Mouse (Mus musculus): Measurements from ENCODE around the gene Il11. TPM values are rescaled to one million over a fixed set of nuclear protein-coding genes. Genes with fewer than 3 reads are reported as not detected.

Gene Il11
- polyA plus RNA-seq, 1 experiment from 2014 or later = 0.36 TPM

GRCm38 (mm10) chr7:4782130-4782529, 529 bp downstream of the Il11 start:
- H3K9ac ChIP-seq (replicated peaks) = no peak overlapping the region
- WGBS = 58% methylated on average over 3 of the region's 3 CpGs
- no peaks in the 10 kb centered on the region for H3K36me3 ChIP-seq
- no peak for ATAC-seq (ENCODE audit: low FRiP score, low read depth)
- peaks cover 19% of the 10 kb centered on the region for H3K4me1 ChIP-seq
- no peak overlapping the region for H3K27ac ChIP-seq (replicated peaks)
- no peak overlapping the region for H3K4me3 ChIP-seq
- H3K9me3 ChIP-seq = no peaks in the 10 kb centered on the region
- peaks cover 46% of the 10 kb centered on the region for H3K27me3 ChIP-seq
- H3K4me2 ChIP-seq (replicated peaks) = no peak overlapping the region

GRCm38 (mm10) chr7:4779921-4780320, 2.7 kb downstream of the Il11 start:
- no peaks in the 10 kb centered on the region for H3K9me3 ChIP-seq
- no peak overlapping the region; the same call in 1 of the 2 replicates for H3K9ac ChIP-seq (replicated peaks)
- 35% methylated on average over 5 of the region's 5 CpGs for WGBS
- H3K27ac ChIP-seq (replicated peaks) = no peak overlapping the region
- H3K4me1 ChIP-seq = peaks cover 23% of the 10 kb centered on the region
- H3K36me3 ChIP-seq = no peaks in the 10 kb centered on the region
- no peak overlapping the region for H3K4me3 ChIP-seq
- peaks cover 59% of the 10 kb centered on the region for H3K27me3 ChIP-seq
- ATAC-seq (ENCODE audit: low FRiP score, low read depth) = no peak
- H3K4me2 ChIP-seq (replicated peaks) = no peak overlapping the region

GRCm38 (mm10) chr7:4777851-4778637, 4.6 kb downstream of the Il11 start:
- WGBS = 3% methylated on average over 16 of the region's 20 CpGs
- peak overlapping the region; percentile 4; the same call in 1 of the 2 replicates for H3K9ac ChIP-seq (replicated peaks)
- ATAC-seq (ENCODE audit: low FRiP score, low read depth) = peak; percentile 17; the same call in 1 of the 2 replicates
- no peak overlapping the region for H3K27ac ChIP-seq (replicated peaks)
- no peaks in the 10 kb centered on the region for H3K9me3 ChIP-seq
- H3K4me1 ChIP-seq = peaks cover 23% of the 10 kb centered on the region
- H3K27me3 ChIP-seq = peaks cover 56% of the 10 kb centered on the region
- H3K4me2 ChIP-seq (replicated peaks) = peak overlapping the region; percentile 48; the same call in 1 of the 2 replicates
- no peak overlapping the region for H3K4me3 ChIP-seq
- no peaks in the 10 kb centered on the region for H3K36me3 ChIP-seq

- peak overlapping the region; percentile 48 for H3K4me2 ChIP-seq (replicated peaks)
- peak overlapping the region; percentile 17 for H3K9ac ChIP-seq (replicated peaks)
- ATAC-seq (ENCODE audit: low FRiP score, low read depth) = peak; percentile 89
- WGBS = 2% methylated on average over 35 of the region's 56 CpGs
- no peak overlapping the region for H3K27ac ChIP-seq (replicated peaks)
- no peaks in the 10 kb centered on the region for H3K36me3 ChIP-seq
- peak overlapping the region; percentile 31 for H3K4me3 ChIP-seq
- peaks cover 56% of the 10 kb centered on the region for H3K27me3 ChIP-seq
- no peaks in the 10 kb centered on the region for H3K9me3 ChIP-seq
- H3K4me1 ChIP-seq = peaks cover 23% of the 10 kb centered on the region
Observed at GRCm38 (mm10) chr7:4776861-4777830, 5.5 kb downstream of the Il11 start.

- Histone ChIP-seq H3K4me3 (no peak overlapping the region), H3K4me2 (replicated peaks) (no peak overlapping the region), H3K27ac (replicated peaks) (no peak overlapping the region), H3K4me1 (peaks cover 19% of the 10 kb centered on the region), H3K9ac (replicated peaks) (no peak overlapping the region), H3K36me3 (no peaks in the 10 kb centered on the region), H3K9me3 (no peaks in the 10 kb centered on the region), H3K27me3 (peaks cover 56% of the 10 kb centered on the region)
- ATAC-seq (ENCODE audit: low FRiP score, low read depth) = no peak
- 61% methylated on average over 10 of the region's 10 CpGs for WGBS
Observed at GRCm38 (mm10) chr7:4776131-4776530, 6.5 kb downstream of the Il11 start.

GRCm38 (mm10) chr7:4771202-4771601, 11.5 kb downstream of the Il11 start, which contains the start of gene Fam71e2:
Fam71e2 (minus strand) TSS chr7:4771302.
- no peak within 1 kb of the TSS for H3K27ac ChIP-seq (replicated peaks)
- no peak within 1 kb of the TSS for H3K9ac ChIP-seq (replicated peaks)
- peaks cover 22% of the 10 kb centered on the region for H3K27me3 ChIP-seq
- H3K4me2 ChIP-seq (replicated peaks) = no peak within 1 kb of the TSS
- H3K9me3 ChIP-seq = no peaks in the 10 kb centered on the region
- 87% methylated on average over 3 of the region's 5 CpGs for WGBS
- peaks cover 3% of the 10 kb centered on the region; the same call in 1 of the 2 replicates for H3K4me1 ChIP-seq
- H3K4me3 ChIP-seq = no peak within 1 kb of the TSS
- no peaks in the 10 kb centered on the region for H3K36me3 ChIP-seq
- no peak for ATAC-seq (ENCODE audit: low FRiP score, low read depth)

GRCm38 (mm10) chr7:4764946-4765710, 17.5 kb downstream of the Il11 start:
- H3K27ac ChIP-seq (replicated peaks) = 0 out of 2 replicates have a peak overlapping the region, but pooled peaks have one; percentile 2
- H3K4me3 ChIP-seq = no peak overlapping the region
- H3K9me3 ChIP-seq = no peaks in the 10 kb centered on the region
- peaks cover 17% of the 10 kb centered on the region for H3K4me1 ChIP-seq
- 14% methylated on average over 4 of the region's 4 CpGs for WGBS
- 0 out of 2 replicates have a peak overlapping the region, but pooled peaks have one; percentile 11 for H3K9ac ChIP-seq (replicated peaks)
- no peak overlapping the region for H3K4me2 ChIP-seq (replicated peaks)
- ATAC-seq (ENCODE audit: low FRiP score, low read depth) = no peak
- H3K36me3 ChIP-seq = no peaks in the 10 kb centered on the region
- H3K27me3 ChIP-seq = peaks cover 4% of the 10 kb centered on the region; the same call in 1 of the 2 replicates

GRCm38 (mm10) chr7:4759670-4760069, 23.0 kb downstream of the Il11 start:
- no peak for ATAC-seq (ENCODE audit: low FRiP score, low read depth)
- Histone ChIP-seq H3K4me3 (no peak overlapping the region), H3K9me3 (no peaks in the 10 kb centered on the region; the same call in 1 of the 2 replicates), H3K4me2 (replicated peaks) (no peak overlapping the region), H3K4me1 (peaks cover under 1% of the 10 kb centered on the region; the same call in 1 of the 2 replicates), H3K27ac (replicated peaks) (no peak overlapping the region), H3K9ac (replicated peaks) (no peak overlapping the region), H3K27me3 (0 out of 2 replicates have a peak, but pooled peaks cover 4% of the 10 kb centered on the region), H3K36me3 (no peaks in the 10 kb centered on the region)
- 67% methylated on average over 1 of the region's 1 CpGs for WGBS

- peak within 1 kb of the TSS; percentile 35 for H3K4me3 ChIP-seq
- peak within 1 kb of the TSS; percentile 56 for H3K27ac ChIP-seq (replicated peaks)
- ATAC-seq (ENCODE audit: low FRiP score, low read depth) = peak; percentile 92
- peak within 1 kb of the TSS; percentile 28; the same call in 1 of the 2 replicates for H3K9ac ChIP-seq (replicated peaks)
- peak within 1 kb of the TSS; percentile 52 for H3K4me2 ChIP-seq (replicated peaks)
- WGBS = 3% methylated on average over 24 of the region's 24 CpGs
- no peaks in the 10 kb centered on the region; the same call in 1 of the 2 replicates for H3K36me3 ChIP-seq
- H3K27me3 ChIP-seq = peaks cover 16% of the 10 kb centered on the region; the same call in 1 of the 2 replicates
- peaks cover 21% of the 10 kb centered on the region for H3K4me1 ChIP-seq
- no peaks in the 10 kb centered on the region; the same call in 1 of the 2 replicates for H3K9me3 ChIP-seq
Observed at GRCm38 (mm10) chr7:4752821-4753570, 29.7 kb downstream of the Il11 start, which contains the start of gene Cox6b2. Cox6b2 (minus strand) TSS chr7:4753094.

GRCm38 (mm10) chr7:4751971-4752820, 30.5 kb downstream of the Il11 start:
- Histone ChIP-seq H3K27me3 (peaks cover 16% of the 10 kb centered on the region; the same call in 1 of the 2 replicates), H3K4me1 (peaks cover 21% of the 10 kb centered on the region), H3K36me3 (no peaks in the 10 kb centered on the region; the same call in 1 of the 2 replicates), H3K9ac (replicated peaks) (peak overlapping the region; percentile 28; the same call in 1 of the 2 replicates), H3K4me2 (replicated peaks) (peak overlapping the region; percentile 52), H3K9me3 (no peaks in the 10 kb centered on the region; the same call in 1 of the 2 replicates), H3K4me3 (peak overlapping the region; percentile 35), H3K27ac (replicated peaks) (peak overlapping the region; percentile 56)
- under 1% methylated on average over 30 of the region's 30 CpGs for WGBS
- peak; percentile 82 for ATAC-seq (ENCODE audit: low FRiP score, low read depth)

All from midbrain, embryonic 12.5 days (tissue).